Mouse (Mus musculus) ZHBTc4 (cell line): ENCODE measurements around the gene Zfp341.

Experiments used
- DNase-seq: peaks from one replicate; pipeline ENCODE4 v3.0.0-alpha.2; 2011; ENCODE audit warnings: low read depth, low spot score

The Zfp341 gene

GRCm38 (mm10) chr2:154633876-154634644 lies 21.0 kb downstream of the Zfp341 start:
- DNase-seq = no peak

DNA sequence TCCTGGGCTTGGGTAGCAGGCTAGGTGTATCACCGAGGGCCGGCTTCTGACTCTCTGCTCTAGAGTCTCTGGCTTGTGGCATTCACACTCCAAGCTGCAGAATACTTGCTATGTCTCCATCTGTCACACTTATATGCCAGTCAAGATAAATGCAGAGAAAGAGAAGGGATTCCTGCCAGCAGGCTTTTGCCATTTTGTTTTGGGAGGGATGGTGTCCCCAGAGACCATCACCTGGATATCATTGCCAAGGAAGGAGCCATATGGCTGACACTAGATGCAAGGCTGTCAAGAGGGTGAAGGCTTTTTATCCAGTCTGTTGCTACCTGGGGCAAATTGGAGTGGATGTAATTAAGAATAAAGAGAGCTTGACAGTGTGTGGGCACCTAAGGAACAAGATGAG lies 22.7 kb downstream of the Zfp341 start:
- DNase-seq = no peak

GRCm38 (mm10) chr2:154638521-154638920 lies 25.4 kb downstream of the Zfp341 start:
- peak; percentile 73 for DNase-seq

GRCm38 (mm10) chr2:154639115-154639514 lies 26.0 kb downstream of the Zfp341 start:
- no peak for DNase-seq

DNA sequence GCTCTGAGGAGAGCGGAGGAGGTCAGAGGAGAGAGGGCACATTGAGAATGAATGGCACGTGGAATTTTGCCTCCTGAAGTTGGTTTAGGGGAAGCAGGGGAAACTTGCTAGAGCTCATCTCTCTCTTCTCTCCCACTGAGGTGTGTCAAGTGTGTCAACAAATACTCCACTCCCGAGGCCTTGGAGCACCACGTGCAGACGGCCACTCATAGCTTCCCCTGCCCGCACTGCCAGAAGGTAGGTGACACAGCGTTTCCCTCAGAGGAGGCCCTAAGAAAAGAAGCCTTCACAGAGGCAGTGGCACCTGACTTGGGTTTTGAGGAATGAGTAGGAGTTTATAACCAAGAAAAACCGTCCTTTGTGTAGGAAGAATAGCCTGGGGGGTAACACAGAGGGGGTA lies 28.1 kb downstream of the Zfp341 start:
- DNase-seq = no peak

DNA sequence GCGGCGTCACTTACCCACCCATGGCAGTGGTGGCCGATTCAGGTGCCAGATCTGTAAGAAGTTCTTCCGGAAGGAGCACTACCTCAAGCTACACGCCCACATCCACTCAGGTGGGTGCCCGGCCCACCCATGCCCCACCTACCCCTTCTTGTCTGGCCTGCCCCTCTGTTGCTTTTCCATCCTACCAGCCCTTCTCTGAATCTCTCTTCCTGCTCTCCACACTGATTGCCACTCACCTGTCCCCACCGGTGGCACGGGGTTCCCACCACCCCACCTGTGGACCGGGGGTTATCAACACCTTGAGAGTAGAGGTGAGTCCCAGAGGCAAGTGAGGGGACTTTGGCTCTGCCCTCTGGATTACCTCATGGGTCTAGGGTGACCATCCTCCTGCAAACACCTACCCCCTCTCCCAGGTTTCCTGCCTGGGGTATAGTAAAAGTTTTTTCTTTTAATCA lies 28.9 kb downstream of the Zfp341 start:
- no peak for DNase-seq

DNA sequence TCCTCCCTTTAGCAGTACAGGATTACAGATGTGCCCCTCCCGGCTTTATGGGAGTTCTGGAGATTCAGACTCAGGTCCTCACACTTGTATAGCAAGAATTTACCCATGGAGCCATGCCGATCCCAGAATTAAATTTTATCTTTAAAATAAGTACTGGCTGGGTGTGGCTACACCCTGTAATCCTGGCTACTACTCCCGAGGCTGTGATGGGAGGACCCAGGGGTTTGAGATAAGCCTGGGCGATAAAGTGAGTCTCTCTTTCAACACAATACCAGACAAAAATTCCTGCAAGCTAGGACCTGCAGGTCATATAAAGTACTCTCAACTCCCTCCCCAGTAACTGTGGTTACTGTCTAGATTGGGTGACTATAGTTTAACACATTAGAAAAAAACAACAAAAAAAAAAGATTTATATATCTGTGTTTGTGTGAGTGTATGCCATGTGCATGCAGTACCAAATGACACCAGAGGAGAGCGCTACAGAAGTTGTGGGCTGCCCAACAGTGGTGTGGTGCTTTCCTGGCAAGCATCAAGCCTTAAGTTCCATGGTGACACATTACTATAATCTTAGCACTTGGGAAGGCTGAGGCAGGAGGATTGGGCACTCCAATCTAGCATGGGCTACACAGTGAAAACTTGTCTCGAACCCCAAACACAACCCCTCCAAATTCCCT lies 29.8 kb downstream of the Zfp341 start:
- peak; percentile 64 for DNase-seq

- DNase-seq = peak; percentile 74
Observed at GRCm38 (mm10) chr2:154646634-154647033, 33.5 kb downstream of the Zfp341 start.

- peak; percentile 88 for DNase-seq
Observed at GRCm38 (mm10) chr2:154648086-154648485, 35.0 kb downstream of the Zfp341 start.

GRCm38 (mm10) chr2:154650404-154650803 lies 37.3 kb downstream of the Zfp341 start:
- peak; percentile 42 for DNase-seq

DNA sequence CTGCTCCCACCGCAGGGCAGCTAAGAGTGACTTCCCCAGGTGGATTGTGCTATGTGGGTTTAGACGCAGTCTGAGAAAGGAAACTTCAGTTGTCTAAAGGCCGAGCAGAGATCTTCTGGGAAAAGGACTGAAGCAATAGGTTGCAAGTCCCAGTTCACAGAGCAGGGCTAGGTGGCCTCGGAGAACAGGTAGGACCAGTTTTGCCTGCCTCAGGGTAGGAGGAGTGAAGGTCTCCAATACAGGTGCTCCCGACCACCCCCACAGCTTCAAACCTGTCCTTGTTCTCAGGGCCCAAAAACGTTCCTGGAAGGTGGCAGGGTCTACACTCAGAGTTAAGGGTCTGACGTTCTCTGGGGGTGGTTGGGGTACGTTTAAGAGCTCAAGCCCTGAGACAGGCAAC lies 38.3 kb downstream of the Zfp341 start, which contains the start of gene Chmp4b:
Gene Chmp4b, plus strand, starts transcription at position 343 of the 400 bp plus-strand sequence.
- no peak for DNase-seq

DNA sequence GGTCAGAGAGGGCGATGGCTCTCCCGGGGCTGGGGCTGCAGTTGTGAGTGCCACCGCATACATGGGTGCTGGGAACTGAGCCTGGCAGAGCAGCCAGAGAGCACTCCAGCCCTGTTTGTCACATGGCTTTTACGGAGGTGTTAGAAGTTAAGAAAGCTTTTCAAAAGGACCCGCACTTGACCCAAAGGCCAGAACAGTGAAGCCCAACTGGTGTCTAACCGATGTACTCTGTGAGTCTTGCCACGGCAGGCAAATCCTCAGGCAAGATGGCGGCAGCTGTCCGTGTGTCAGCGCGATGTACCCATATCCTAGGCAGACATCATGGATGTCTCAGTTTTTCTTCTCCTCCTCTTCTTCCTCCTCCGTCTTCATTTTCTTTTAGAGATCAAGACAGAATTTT lies 41.9 kb downstream of the Zfp341 start:
- peak; percentile 45 for DNase-seq

DNA sequence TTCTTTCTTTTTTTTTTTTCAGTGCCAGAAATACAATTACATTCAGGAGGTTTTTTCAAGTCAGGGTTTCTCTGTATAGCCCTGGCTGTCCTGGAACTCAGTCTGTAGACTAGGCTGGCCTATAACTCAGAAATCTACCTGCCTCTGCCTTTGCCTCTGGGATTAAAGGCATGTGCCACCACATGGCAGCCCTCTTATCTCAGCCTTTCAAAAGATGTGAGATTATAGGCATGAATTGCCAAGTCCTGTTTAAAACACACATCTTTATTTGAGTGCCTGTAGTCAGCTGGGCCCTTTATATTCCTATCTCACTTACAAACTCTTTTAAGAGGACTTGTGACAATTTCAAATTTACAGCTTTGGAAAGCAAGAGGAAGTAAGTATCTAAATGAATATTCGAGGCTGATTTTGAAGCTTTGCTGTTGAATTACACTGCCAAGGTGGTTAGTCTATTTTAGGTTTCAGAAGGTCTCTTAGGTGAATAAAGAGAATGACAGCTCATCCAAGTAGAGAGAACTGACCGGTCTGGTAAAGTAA lies 42.8 kb downstream of the Zfp341 start:
- no peak for DNase-seq

DNA sequence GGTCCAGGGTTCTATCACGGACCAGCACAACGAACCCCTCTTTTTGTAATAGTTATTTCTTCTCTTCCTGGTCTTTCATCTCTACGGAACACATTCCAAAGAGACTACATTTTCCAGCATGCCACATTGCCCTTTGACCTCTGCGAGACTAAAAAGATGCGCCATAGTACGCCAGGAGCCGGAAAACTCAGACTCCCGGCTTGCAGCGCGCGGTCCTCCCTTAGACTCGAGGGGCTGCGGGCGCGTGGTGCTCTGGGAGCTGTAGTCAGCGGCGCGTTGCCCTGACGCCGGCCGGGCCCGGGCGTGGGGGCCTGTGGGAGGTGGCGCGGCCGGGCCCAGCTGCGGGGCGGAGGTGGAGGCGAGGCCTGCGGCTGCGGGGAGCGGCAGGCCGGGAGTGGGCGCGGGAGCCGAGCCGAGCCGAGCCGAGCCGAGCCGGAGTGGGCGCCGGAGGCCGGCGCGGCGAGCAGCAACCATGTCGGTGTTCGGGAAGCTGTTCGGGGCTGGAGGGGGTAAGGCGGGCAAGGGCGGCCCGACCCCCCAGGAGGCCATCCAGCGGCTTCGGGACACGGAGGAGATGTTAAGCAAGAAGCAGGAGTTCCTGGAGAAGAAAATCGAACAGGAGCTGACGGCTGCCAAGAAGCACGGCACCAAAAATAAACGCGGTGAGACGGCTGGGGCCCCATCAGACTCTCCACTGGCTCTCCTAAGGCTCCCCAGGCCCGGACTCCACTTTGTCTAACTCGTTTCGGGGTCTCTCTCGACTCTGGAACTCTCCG lies 43.8 kb downstream of the Zfp341 start:
- DNase-seq = peak; percentile 98

- no peak for DNase-seq
Observed at GRCm38 (mm10) chr2:154657486-154658237, 44.6 kb downstream of the Zfp341 start.

DNA sequence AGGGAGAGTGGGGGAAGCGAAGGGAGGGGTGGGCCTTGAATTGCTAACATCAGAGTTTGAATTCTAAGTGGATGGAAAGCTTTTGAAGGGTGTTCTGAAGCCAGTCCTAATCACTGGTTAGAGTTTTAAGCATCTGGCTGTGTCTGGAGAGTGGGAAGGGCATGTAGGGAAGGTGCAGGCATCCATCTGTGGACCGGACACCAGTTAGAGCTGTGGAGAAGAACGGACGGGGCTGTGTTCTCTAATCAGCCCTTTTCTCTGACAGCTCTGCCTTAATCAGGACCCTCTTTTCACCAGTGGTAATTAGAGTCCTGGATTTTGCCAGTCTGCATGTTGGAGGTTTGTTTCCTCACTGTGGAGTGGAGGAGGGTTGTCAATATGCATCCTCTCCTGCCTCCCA lies 46.0 kb downstream of the Zfp341 start:
- peak; percentile 17 for DNase-seq

GRCm38 (mm10) chr2:154659531-154660074 lies 46.5 kb downstream of the Zfp341 start:
- DNase-seq = no peak

- no peak for DNase-seq
Observed at GRCm38 (mm10) chr2:154668680-154669079, 55.6 kb downstream of the Zfp341 start.

DNA sequence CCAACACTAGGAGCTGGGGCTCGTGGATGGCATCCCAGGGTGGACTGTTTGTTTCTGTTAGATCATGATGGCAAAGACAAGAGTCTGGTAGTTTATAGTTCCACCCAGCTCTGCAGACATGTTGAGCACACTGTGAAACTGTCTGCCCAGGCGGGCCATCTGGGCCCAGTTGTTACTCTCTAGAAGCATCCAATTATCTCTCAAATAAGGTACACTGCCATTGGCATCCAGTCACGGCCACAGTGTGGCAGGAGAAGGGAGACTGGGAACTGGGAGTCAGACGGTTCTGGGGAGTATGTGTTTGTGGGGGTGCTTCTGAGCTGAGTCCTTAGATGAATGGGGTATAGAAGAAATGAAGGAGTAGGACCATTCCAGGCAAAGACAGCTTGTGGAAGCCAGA lies 57.0 kb downstream of the Zfp341 start:
- DNase-seq = no peak

DNA sequence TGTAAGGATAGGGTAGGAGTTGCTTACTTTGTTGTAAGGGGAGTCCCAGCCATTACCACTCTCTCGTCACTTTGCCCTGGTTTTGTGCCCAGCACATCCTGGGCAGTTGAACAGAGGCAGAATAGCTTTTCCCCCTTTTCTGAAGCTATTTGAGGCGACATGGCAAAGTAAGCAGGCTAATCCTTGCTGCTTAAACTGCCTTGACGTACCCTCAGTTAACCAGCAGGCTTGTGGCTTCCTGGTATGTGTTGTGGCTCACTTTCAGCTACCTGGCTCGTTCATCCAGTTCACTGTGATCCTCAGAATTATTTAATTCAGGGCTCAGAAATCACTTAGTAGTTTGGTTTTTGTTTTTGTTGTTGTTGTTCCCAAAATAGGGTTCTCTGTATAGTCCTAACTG lies 57.6 kb downstream of the Zfp341 start:
- DNase-seq = no peak

DNA sequence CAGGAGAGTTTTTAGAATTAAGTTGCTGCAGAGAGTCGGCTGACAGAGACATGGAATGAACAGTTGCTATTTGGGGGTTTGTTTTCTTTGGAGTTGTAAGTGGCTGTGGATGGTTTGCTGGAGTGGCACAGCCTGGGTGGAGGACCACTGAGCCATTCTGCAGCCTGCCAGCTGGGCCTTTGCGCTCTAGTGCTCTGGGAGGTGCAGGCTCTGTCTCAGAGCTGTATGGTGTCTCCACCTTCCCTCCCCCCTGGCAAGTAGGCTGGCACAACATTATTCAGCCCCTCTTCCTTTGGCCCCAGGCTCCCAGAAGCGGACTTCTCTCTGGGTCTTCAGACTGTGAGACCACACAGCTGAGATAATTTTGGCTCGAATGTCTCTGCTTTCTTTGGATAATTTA lies 60.9 kb downstream of the Zfp341 start:
- DNase-seq = no peak
